Mouse (Mus musculus) heart, postnatal 0 days (tissue): ENCODE measurements at regions not wholly inside any gene's neighbourhood (a gene's known extent, or its start where the extent isn't known, plus 50 kb on each side); places are given as distances from the start of the nearest gene placed in this dataset.

Experiments
- CTCF ChIP-seq: IDR thresholded peaks from 2 replicates; pipeline ENCODE4 v1.5.1; 2016; ENCODE audit warnings: antibody characterized with exemption, control low read depth, low read depth
- EP300 ChIP-seq: IDR thresholded peaks from 2 replicates; pipeline ENCODE4 v1.6.1; 2016; ENCODE audit warnings: antibody characterized with exemption, low read depth

- no peak for TF ChIP-seq CTCF
- TF ChIP-seq EP300 = no peak
Observed at GRCm38 (mm10) chr15:51484207-51484606, 2400.5 kb upstream of the Gm7489 start.
